Mouse (Mus musculus) CD8-positive naive resting alpha-beta T cell, adult 2 months (primary cell): ENCODE data around the gene Fuk.
"Not testable (repeated sequence)": the region's sequence is repeated elsewhere in the genome, so short reads cannot be mapped to it uniquely, and the experiment has no call there.

Source experiments
- DNase-seq, 2 experiments: peaks; one replicate each; pipeline ENCODE4 v3.0.0; 2022; ENCODE audit warnings: low read depth in 2 of 2, low spot score in 2 of 2

The Fuk gene

GRCm38 (mm10) chr8:110881741-110882310 is 20.5 kb downstream of the Fuk start:
- no peak for DNase-seq

- no peak for DNase-seq
Measured at GRCm38 (mm10) chr8:110877862-110878261, 24.4 kb downstream of the Fuk start.

- no peak for DNase-seq
Measured at GRCm38 (mm10) chr8:110870501-110870900, 31.8 kb downstream of the Fuk start.

GRCm38 (mm10) chr8:110861347-110862025 is 40.8 kb downstream of the Fuk start:
- not testable (repeated sequence) for DNase-seq

- no peak for DNase-seq
Measured at GRCm38 (mm10) chr8:110859651-110860501, 42.4 kb downstream of the Fuk start.

GRCm38 (mm10) chr8:110856760-110857461 is 45.4 kb downstream of the Fuk start:
- no peak for DNase-seq

- not testable (repeated sequence) for DNase-seq
Measured at GRCm38 (mm10) chr8:110856073-110856472, 46.2 kb downstream of the Fuk start.

- no peak for DNase-seq
Measured at GRCm38 (mm10) chr8:110851186-110851585, 51.1 kb downstream of the Fuk start.

GRCm38 (mm10) chr8:110847645-110848495 is 54.4 kb downstream of the Fuk start:
- DNase-seq = no peak

GRCm38 (mm10) chr8:110847171-110847549 is 55.1 kb downstream of the Fuk start:
- DNase-seq = no peak

GRCm38 (mm10) chr8:110846405-110847170 is 55.7 kb downstream of the Fuk start, which contains the start of the genes Cog4 and Sf3b3:
TSS of gene Cog4 (plus strand) at chr8:110846600.
TSS of gene Sf3b3 (minus strand) at chr8:110846787.
- peak; percentile 83 to 85 for DNase-seq

- peak in 1 of 2 experiments; percentile 4 for DNase-seq
Measured at GRCm38 (mm10) chr8:110845821-110846404, 56.4 kb downstream of the Fuk start.

GRCm38 (mm10) chr8:110844941-110845340 is 57.3 kb downstream of the Fuk start:
- DNase-seq = no peak

- no peak for DNase-seq
Measured at GRCm38 (mm10) chr8:110843207-110843606, 59.1 kb downstream of the Fuk start.

- DNase-seq = no peak
Measured at GRCm38 (mm10) chr8:110842012-110842574, 60.2 kb downstream of the Fuk start.
